8 mouse cellular contexts compared by ENCODE assay signal in the genomic region with DNA sequence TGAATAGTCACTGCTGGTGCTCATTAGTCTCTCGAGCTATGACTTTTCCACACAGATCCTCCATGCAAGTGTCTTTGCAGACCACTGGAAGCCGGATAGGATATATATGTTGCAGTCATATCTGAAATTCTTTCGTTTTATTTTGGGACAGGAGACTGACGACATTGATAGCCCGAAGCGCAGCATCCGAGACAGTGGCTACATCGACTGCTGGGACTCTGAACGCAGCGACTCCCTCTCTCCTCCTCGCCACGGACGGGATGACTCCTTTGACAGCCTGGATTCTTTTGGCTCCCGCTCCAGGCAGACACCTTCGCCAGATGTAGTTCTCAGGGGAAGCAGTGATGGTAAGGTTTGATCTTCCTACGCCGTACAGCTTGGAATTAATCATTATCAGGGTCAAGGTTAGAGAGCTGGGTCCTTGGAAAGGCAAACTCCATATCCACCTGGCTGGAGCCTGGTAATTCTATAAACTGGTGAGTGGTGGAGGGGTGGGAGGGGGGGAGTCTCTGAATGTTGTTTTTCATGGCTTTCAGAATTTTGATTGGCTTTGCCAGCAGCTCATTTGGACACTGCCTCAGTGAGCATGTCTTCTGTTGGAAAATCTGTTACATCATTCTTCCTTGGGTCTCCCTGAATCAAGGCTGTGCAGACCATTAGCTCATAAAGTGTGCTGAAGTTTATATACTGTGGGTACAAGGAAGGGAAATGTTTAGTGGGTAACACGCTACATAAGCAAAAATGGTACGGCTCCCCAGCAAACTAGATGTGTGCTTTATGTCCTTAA.
DNase-seq lines count a peak whose midpoint lies in the region; ATAC-seq and TF ChIP-seq lines count a peak whose summit lies in the region.

No protein-coding gene starts in this region.

- no peak for TF ChIP-seq CTCF in layer of hippocampus, adult 2 months (conservative IDR thresholded peaks at IDR 0.05)

- no peaks in the 10 kb centered on the region for H3K36me3 ChIP-seq in forebrain, embryonic 11.5 days (ENCODE audit: control insufficient read depth, insufficient read depth, low read length)
- H3K36me3 ChIP-seq in kidney, embryonic 16.5 days (ENCODE audit: insufficient read depth, low read length), result no peaks in the 10 kb centered on the region
- H3K36me3 ChIP-seq in neural tube, embryonic 14.5 days (ENCODE audit: control insufficient read depth, insufficient read depth, low read length), result no peaks in the 10 kb centered on the region

- 68% methylated on average over 19 of the region's 19 CpGs for WGBS in forebrain, embryonic 11.5 days
- WGBS in kidney, embryonic 16.5 days, result 55% methylated on average over 19 of the region's 19 CpGs
- WGBS in neural tube, embryonic 14.5 days, result 40% methylated on average over 19 of the region's 19 CpGs

- peak overlapping the region; percentile 79 for H3K27ac ChIP-seq in layer of hippocampus, adult 2 months
- H3K27ac ChIP-seq in forebrain, embryonic 11.5 days (ENCODE audit: low read depth, low read length), result peak overlapping the region; percentile 58; the same call in 1 of the 2 replicates
- no peak overlapping the region for H3K27ac ChIP-seq in kidney, embryonic 16.5 days (ENCODE audit: low read length)
- H3K27ac ChIP-seq in neural tube, embryonic 14.5 days (ENCODE audit: low read depth, low read length), result no peak overlapping the region; the same call in 1 of the 2 replicates

- ATAC-seq in forebrain, embryonic 11.5 days (replicated peaks; ENCODE audit: low FRiP score), result no peak; the same call in 1 of the 2 replicates
- ATAC-seq in kidney, embryonic 16.5 days (ENCODE audit: low FRiP score, low TSS enrichment), result peak; percentile 57; the same call in 1 of the 2 replicates
- no peak for ATAC-seq in neural tube, embryonic 14.5 days (ENCODE audit: low read depth)

- no peaks in the 10 kb centered on the region for H3K9me3 ChIP-seq in forebrain, embryonic 11.5 days (ENCODE audit: control insufficient read depth, low read length)
- H3K9me3 ChIP-seq in kidney, embryonic 16.5 days (ENCODE audit: low read length), result no peaks in the 10 kb centered on the region
- H3K9me3 ChIP-seq in neural tube, embryonic 14.5 days (ENCODE audit: control insufficient read depth, low read length), result no peaks in the 10 kb centered on the region

- no peak overlapping the region; the same call in 1 of the 2 replicates for H3K9ac ChIP-seq in forebrain, embryonic 11.5 days (ENCODE audit: low read length)
- no peak overlapping the region for H3K9ac ChIP-seq in kidney, embryonic 16.5 days (replicated peaks; ENCODE audit: low read length)
- H3K9ac ChIP-seq in neural tube, embryonic 14.5 days (replicated peaks; ENCODE audit: low read depth, low read length), result no peak overlapping the region; the same call in 1 of the 2 replicates

- peaks cover 16% of the 10 kb centered on the region for H3K4me1 ChIP-seq in forebrain, embryonic 11.5 days (replicated peaks; ENCODE audit: control insufficient read depth, insufficient read depth, low read length)
- H3K4me1 ChIP-seq in kidney, embryonic 16.5 days (ENCODE audit: insufficient read depth, low read length), result peaks cover 20% of the 10 kb centered on the region
- H3K4me1 ChIP-seq in neural tube, embryonic 14.5 days (ENCODE audit: control insufficient read depth, insufficient read depth, low read length), result peaks cover 13% of the 10 kb centered on the region

- H3K4me3 ChIP-seq in layer of hippocampus, adult 2 months, result peak overlapping the region; percentile 55
- H3K4me3 ChIP-seq in forebrain, embryonic 11.5 days (ENCODE audit: low read depth, low read length), result no peak overlapping the region
- no peak overlapping the region for H3K4me3 ChIP-seq in kidney, embryonic 16.5 days (ENCODE audit: low read length)
- peak overlapping the region; percentile 18; the same call in 1 of the 2 replicates for H3K4me3 ChIP-seq in neural tube, embryonic 14.5 days (ENCODE audit: low read depth, low read length)

- H3K4me2 ChIP-seq in forebrain, embryonic 11.5 days (ENCODE audit: low read depth, low read length, severe bottlenecking), result peak overlapping the region; percentile 49; the same call in 1 of the 2 replicates
- peak overlapping the region; percentile 52 for H3K4me2 ChIP-seq in kidney, embryonic 16.5 days (replicated peaks; ENCODE audit: low read depth, low read length)
- peak overlapping the region; percentile 45 for H3K4me2 ChIP-seq in neural tube, embryonic 14.5 days (ENCODE audit: low read depth, low read length)

- no peaks in the 10 kb centered on the region for H3K27me3 ChIP-seq in forebrain, embryonic 11.5 days (ENCODE audit: control insufficient read depth, insufficient read depth, low read length)
- H3K27me3 ChIP-seq in kidney, embryonic 16.5 days (ENCODE audit: insufficient read depth, low read length), result no peaks in the 10 kb centered on the region
- no peaks in the 10 kb centered on the region for H3K27me3 ChIP-seq in neural tube, embryonic 14.5 days (ENCODE audit: control insufficient read depth, insufficient read depth, low read length)

- DNase-seq in layer of hippocampus, adult 2 months (ENCODE audit: low spot score in 2 of 2), result no peak
- DNase-seq in layer of hippocampus, adult 11-12 months (ENCODE audit: low spot score), result no peak
- DNase-seq in forebrain, embryonic 11.5 days (ENCODE audit: low spot score), result no peak
- DNase-seq in gastrocnemius, postnatal 14 days, result no peak
- DNase-seq in thymus, postnatal 25 days, result no peak
- DNase-seq in spleen, postnatal 14 days (ENCODE audit: low spot score in 2 of 2), result no peak

- intact Hi-C loops in gastrocnemius, postnatal 14 days (cut with DNase I; ENCODE audit: low total_unique reads), result no loop called here

Comparison
In these comparisons a context has a peak if more than half of its experiments do, and no peak if none do; other contexts are left out.
1. H3K27ac ChIP-seq: peak in layer of hippocampus, adult 2 months (single experiment) and forebrain, embryonic 11.5 days (single experiment); none in kidney, embryonic 16.5 days (single experiment) and neural tube, embryonic 14.5 days (single experiment).
2. H3K4me3 ChIP-seq: peak in layer of hippocampus, adult 2 months (single experiment) and neural tube, embryonic 14.5 days (single experiment); none in forebrain, embryonic 11.5 days (single experiment) and kidney, embryonic 16.5 days (single experiment).
3. Peak in every context shown above with its lines, with median percentiles within 50 percentile points of each other: H3K4me2 ChIP-seq.